Mouse (Mus musculus): ENCODE results near the gene Mafb.

Mafb gene

GRCm38 (mm10) chr2:160364128-160364650, 2.7 kb downstream of the Mafb start:
- DNase-seq (ENCODE audit: low spot score) = no peak

GRCm38 (mm10) chr2:160363201-160363600, 3.7 kb downstream of the Mafb start:
- no peak for DNase-seq (ENCODE audit: low spot score)

GRCm38 (mm10) chr2:160361442-160362121, 5.3 kb downstream of the Mafb start:
- DNase-seq (ENCODE audit: low spot score) = no peak

- no peak for DNase-seq (ENCODE audit: low spot score)
These were observed 6.5 kb downstream of the Mafb start for GRCm38 (mm10) chr2:160360234-160360874.

GRCm38 (mm10) chr2:160358896-160359295, 8.0 kb downstream of the Mafb start:
- no peak for DNase-seq (ENCODE audit: low spot score)

GRCm38 (mm10) chr2:160357442-160357841, 9.4 kb downstream of the Mafb start:
- DNase-seq (ENCODE audit: low spot score) = no peak

- DNase-seq (ENCODE audit: low spot score) = no peak
These were observed 10.7 kb downstream of the Mafb start for GRCm38 (mm10) chr2:160356132-160356531.

- no peak for DNase-seq (ENCODE audit: low spot score)
These were observed 12.5 kb downstream of the Mafb start for GRCm38 (mm10) chr2:160354319-160354718.

- DNase-seq (ENCODE audit: low spot score) = peak; percentile 17
These were observed 13.3 kb downstream of the Mafb start for GRCm38 (mm10) chr2:160353581-160353980.

- DNase-seq (ENCODE audit: low spot score) = no peak
These were observed 15.8 kb downstream of the Mafb start for GRCm38 (mm10) chr2:160351038-160351574.

- DNase-seq (ENCODE audit: low spot score) = no peak
These were observed 17.3 kb downstream of the Mafb start for GRCm38 (mm10) chr2:160349578-160349977.

- DNase-seq (ENCODE audit: low spot score) = no peak
These were observed 18.1 kb downstream of the Mafb start for GRCm38 (mm10) chr2:160348796-160349195.

GRCm38 (mm10) chr2:160348072-160348604, 18.7 kb downstream of the Mafb start:
- DNase-seq (ENCODE audit: low spot score) = peak; percentile 26

GRCm38 (mm10) chr2:160345644-160346043, 21.2 kb downstream of the Mafb start:
- no peak for DNase-seq (ENCODE audit: low spot score)

GRCm38 (mm10) chr2:160340121-160340520, 26.7 kb downstream of the Mafb start:
- DNase-seq (ENCODE audit: low spot score) = no peak

- no peak for DNase-seq (ENCODE audit: low spot score)
These were observed 27.3 kb downstream of the Mafb start for GRCm38 (mm10) chr2:160339595-160339994.

- no peak for DNase-seq (ENCODE audit: low spot score)
These were observed 30.8 kb downstream of the Mafb start for GRCm38 (mm10) chr2:160336053-160336452.

GRCm38 (mm10) chr2:160335043-160335442, 31.8 kb downstream of the Mafb start:
- DNase-seq (ENCODE audit: low spot score) = peak; percentile 14

- DNase-seq (ENCODE audit: low spot score) = peak; percentile 44
These were observed 32.7 kb downstream of the Mafb start, which contains the start of gene Gm826 for GRCm38 (mm10) chr2:160334111-160334661. Gene Gm826 (minus strand): TSS chr2:160334162.

- DNase-seq (ENCODE audit: low spot score) = no peak
These were observed 34.1 kb downstream of the Mafb start for GRCm38 (mm10) chr2:160332516-160333325.

- no peak for DNase-seq (ENCODE audit: low spot score)
These were observed 38.0 kb downstream of the Mafb start for GRCm38 (mm10) chr2:160328886-160329285.

- DNase-seq (ENCODE audit: low spot score) = no peak
These were observed 39.1 kb downstream of the Mafb start for GRCm38 (mm10) chr2:160327716-160328115.
